Mouse (Mus musculus) cortical plate, adult 2 months (tissue): ENCODE results near the gene Larp4b.

Experiments used
- CTCF ChIP-seq: fragments of 200-500 bp; IDR thresholded peaks from 2 replicates; pipeline ENCODE4 v1.5.1; 2011; ENCODE audit warnings: mild to moderate bottlenecking, control low read depth, low read length; ENCODE audit not compliant: insufficient read depth; ENCODE audit errors: extremely low read depth
- POLR2A ChIP-seq: fragments of 200-500 bp; IDR thresholded peaks from 2 replicates; pipeline ENCODE4 v1.6.1; 2011; ENCODE audit warnings: mild to moderate bottlenecking, low read length, control low read depth; ENCODE audit not compliant: insufficient read depth; ENCODE audit errors: extremely low read depth

DNA sequence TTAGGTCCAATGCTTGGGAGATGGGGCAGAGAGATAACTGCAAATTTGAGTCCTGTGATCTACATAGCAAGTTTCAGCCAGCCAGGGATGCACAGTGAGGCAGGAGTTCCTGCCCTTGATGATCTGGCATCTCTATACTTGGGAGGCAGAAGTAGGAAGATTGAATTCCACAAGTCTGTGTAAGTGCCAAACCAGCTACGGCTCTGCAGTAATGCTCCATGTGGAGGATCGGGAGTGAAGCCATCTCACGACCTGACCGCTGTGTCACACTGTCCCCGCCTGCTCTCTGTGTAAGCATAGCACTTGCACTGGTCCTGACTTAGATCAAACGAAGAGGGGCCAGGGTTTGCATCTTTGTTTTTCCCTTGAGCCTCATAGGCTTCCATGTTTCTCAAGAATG, 75.9 kb downstream of the Larp4b start:
- no peak for TF ChIP-seq CTCF
- no peak for TF ChIP-seq POLR2A
